Mouse (Mus musculus) hindbrain, embryonic 13.5 days (tissue): Measurements from ENCODE around the gene Snx1. TPM values are rescaled to one million over a fixed set of nuclear protein-coding genes. Genes with fewer than 3 reads are reported as not detected.

Source experiments
- ATAC-seq: fragments of 200-750 bp; cut with Nextera tagmentation; 2 replicates; pipeline ENCODE4 v1.8.0; 2017; ENCODE audit warnings: moderate TSS enrichment; ENCODE audit not compliant: low FRiP score
- H3K27ac ChIP-seq: fragments of 300-500 bp; sonication (generic); 2 replicates; pipeline ENCODE4 v1.5.1; 2015; ENCODE audit warnings: inconsistent platforms, mild to moderate bottlenecking, moderate library complexity
- H3K27me3 ChIP-seq: fragments of 300-500 bp; sonication (generic); 2 replicates; pipeline ENCODE4 v1.6.1; 2015; ENCODE audit warnings: mild to moderate bottlenecking, inconsistent platforms
- H3K36me3 ChIP-seq: fragments of 300-500 bp; sonication (generic); 2 replicates; pipeline ENCODE4 v1.6.1; 2015; ENCODE audit warnings: mild to moderate bottlenecking, inconsistent platforms
- H3K4me1 ChIP-seq: fragments of 300-500 bp; sonication (generic); replicated peaks from 2 replicates; pipeline ENCODE4 v1.6.1; 2015; ENCODE audit warnings: inconsistent platforms
- H3K4me2 ChIP-seq: fragments of 300-500 bp; sonication (generic); 2 replicates; pipeline ENCODE4 v1.6.1; 2015; ENCODE audit warnings: inconsistent platforms, mild to moderate bottlenecking, moderate library complexity
- H3K4me3 ChIP-seq: fragments of 300-500 bp; sonication (generic); 2 replicates; pipeline ENCODE4 v1.5.1; 2015; ENCODE audit warnings: mild to moderate bottlenecking, inconsistent platforms
- H3K9ac ChIP-seq: fragments of 300-500 bp; sonication (generic); 2 replicates; pipeline ENCODE4 v1.6.1; 2015; ENCODE audit warnings: mild to moderate bottlenecking, inconsistent platforms
- H3K9me3 ChIP-seq: fragments of 300-500 bp; sonication (generic); 2 replicates; pipeline ENCODE4 v1.6.1; 2016; ENCODE audit warnings: inconsistent platforms
- WGBS: fragments of 180-500 bp; shearing (Covaris S2); methylation state at CpG from one replicate; pipeline ENCODE4 v1.1.7; 2015; 5-methylcytosine and 5-hydroxymethylcytosine counted together
- polyA plus RNA-seq: library from polyadenylated mRNA; unstranded; fragments of >200 nt; fragmentation: Nextera tagmentation; extraction: Ambion mirVana; gene quantifications from 2 replicates; pipeline ENCODE4 v1.2.1, GENCODE M21; 2015

The Snx1 gene
- polyA plus RNA-seq, 1 experiment from 2014 or later: 93.1 TPM

DNA sequence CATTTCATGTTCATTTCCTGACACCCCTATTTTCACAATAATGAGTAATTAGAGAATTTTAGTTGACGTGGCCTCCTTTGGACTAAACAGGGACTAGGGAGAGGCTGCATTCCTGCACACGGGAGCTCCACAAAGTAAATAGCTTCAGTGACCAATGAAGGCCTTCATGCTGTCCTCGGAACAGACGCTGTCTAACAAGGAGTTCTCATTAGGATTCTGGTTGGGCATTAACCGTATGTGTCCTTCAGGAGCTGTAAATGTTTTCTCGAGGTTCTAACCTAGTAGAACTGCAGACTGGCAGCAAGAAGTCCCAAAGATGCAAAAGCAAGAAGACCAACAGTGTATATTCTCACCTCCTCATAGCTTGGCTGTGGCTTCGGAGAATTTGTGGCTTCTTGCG is 21.2 kb downstream of the Snx1 start:
- no peak overlapping the region for H3K9ac ChIP-seq
- H3K4me3 ChIP-seq: no peak overlapping the region
- H3K9me3 ChIP-seq: no peaks in the 10 kb centered on the region
- H3K4me2 ChIP-seq: no peak overlapping the region
- 91% methylated on average over 8 of the region's 8 CpGs for WGBS
- peaks cover 80% of the 10 kb centered on the region for H3K36me3 ChIP-seq
- H3K27ac ChIP-seq: no peak overlapping the region
- H3K27me3 ChIP-seq: no peaks in the 10 kb centered on the region
- no peaks in the 10 kb centered on the region for H3K4me1 ChIP-seq
- no peak for ATAC-seq

DNA sequence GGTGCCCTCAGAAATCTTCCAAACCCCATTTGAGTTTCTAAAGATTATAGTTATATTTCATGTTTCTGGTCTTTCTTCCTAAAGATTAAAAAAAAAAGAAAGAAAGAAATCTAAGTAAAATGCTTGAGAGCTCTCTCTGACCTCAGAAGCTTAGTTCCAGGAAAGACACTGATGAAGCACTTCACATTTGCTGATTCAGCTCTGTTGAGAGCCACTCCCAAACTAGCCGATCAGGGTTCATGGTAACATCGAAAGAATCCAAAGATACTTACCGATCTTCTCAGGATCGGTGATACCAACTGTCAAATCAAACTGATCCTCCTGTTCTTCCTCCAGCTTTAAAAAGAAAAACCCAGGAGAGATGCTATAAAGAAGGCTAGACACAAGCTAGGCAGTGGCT is 21.8 kb downstream of the Snx1 start:
- no peak overlapping the region for H3K27ac ChIP-seq
- no peak for ATAC-seq
- no peaks in the 10 kb centered on the region for H3K9me3 ChIP-seq
- H3K4me2 ChIP-seq: no peak overlapping the region
- 98% methylated on average over 4 of the region's 4 CpGs for WGBS
- no peak overlapping the region for H3K4me3 ChIP-seq
- no peak overlapping the region for H3K9ac ChIP-seq
- no peaks in the 10 kb centered on the region for H3K4me1 ChIP-seq
- H3K27me3 ChIP-seq: no peaks in the 10 kb centered on the region
- H3K36me3 ChIP-seq: peaks cover 84% of the 10 kb centered on the region

DNA sequence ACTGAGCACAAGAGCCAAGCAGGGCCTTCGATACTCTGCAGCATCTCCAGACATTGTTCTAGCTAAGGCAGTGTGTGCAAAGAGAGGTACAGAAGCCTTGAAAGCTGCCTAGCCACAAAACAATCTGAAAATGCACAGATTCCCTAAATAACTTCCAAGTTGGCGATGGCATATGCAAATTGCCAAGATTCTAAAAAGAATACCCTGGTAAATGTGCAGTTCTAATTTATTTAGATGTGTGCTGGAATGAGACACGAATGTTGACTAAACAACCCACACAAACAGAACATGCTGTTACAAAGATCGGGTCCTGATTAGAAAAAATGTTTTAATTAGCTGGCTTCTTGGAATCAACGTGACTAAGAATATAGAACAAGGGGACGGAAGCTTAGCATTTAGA is 23.7 kb downstream of the Snx1 start:
- H3K27me3 ChIP-seq: no peaks in the 10 kb centered on the region
- no peaks in the 10 kb centered on the region for H3K9me3 ChIP-seq
- H3K36me3 ChIP-seq: peaks cover 82% of the 10 kb centered on the region
- ATAC-seq: no peak
- H3K4me3 ChIP-seq: no peak overlapping the region
- H3K27ac ChIP-seq: no peak overlapping the region
- H3K9ac ChIP-seq: no peak overlapping the region
- 94% methylated on average over 6 of the region's 6 CpGs for WGBS
- H3K4me2 ChIP-seq: no peak overlapping the region
- H3K4me1 ChIP-seq: no peaks in the 10 kb centered on the region

DNA sequence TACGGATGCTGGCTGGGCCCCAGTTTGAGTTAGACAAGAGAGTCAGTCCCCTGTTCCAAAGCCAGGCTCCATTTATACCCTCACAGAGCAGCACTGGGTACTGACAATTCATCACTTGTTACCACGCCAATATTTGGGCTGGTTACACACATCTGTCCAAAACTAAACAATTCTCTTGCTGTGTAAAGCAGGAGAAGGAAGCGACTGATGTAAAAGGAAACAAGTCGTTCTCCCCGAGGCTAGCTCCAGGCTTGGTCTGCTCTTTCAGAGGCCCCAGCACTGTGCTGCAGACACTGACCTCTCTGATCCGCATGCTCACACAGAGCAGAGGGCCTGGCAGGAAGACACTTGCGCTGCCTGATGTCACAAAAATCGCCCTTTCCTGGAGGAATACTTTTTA is 24.8 kb downstream of the Snx1 start:
- H3K27ac ChIP-seq: no peak overlapping the region
- peaks cover 83% of the 10 kb centered on the region for H3K36me3 ChIP-seq
- no peak overlapping the region for H3K4me2 ChIP-seq
- no peaks in the 10 kb centered on the region for H3K9me3 ChIP-seq
- H3K27me3 ChIP-seq: no peaks in the 10 kb centered on the region
- H3K4me1 ChIP-seq: no peaks in the 10 kb centered on the region
- no peak overlapping the region for H3K4me3 ChIP-seq
- ATAC-seq: no peak
- H3K9ac ChIP-seq: no peak overlapping the region
- 86% methylated on average over 8 of the region's 8 CpGs for WGBS

- Histone ChIP-seq H3K4me2 (no peak overlapping the region), H3K4me3 (no peak overlapping the region), H3K4me1 (no peaks in the 10 kb centered on the region), H3K9ac (no peak overlapping the region), H3K27ac (0 out of 2 replicates have a peak overlapping the region, but pooled peaks have one; percentile 13), H3K36me3 (peaks cover 98% of the 10 kb centered on the region), H3K9me3 (no peaks in the 10 kb centered on the region), H3K27me3 (no peaks in the 10 kb centered on the region)
- 86% methylated on average over 2 of the region's 2 CpGs for WGBS
- ATAC-seq: no peak
Measured at GRCm38 (mm10) chr9:66092664-66093063, 33.7 kb downstream of the Snx1 start.

GRCm38 (mm10) chr9:66091327-66092231 is 34.8 kb downstream of the Snx1 start:
- Histone ChIP-seq H3K4me2 (no peak overlapping the region), H3K9ac (no peak overlapping the region), H3K4me3 (no peak overlapping the region), H3K4me1 (no peaks in the 10 kb centered on the region), H3K9me3 (no peaks in the 10 kb centered on the region), H3K27ac (0 out of 2 replicates have a peak overlapping the region, but pooled peaks have one; percentile 13), H3K36me3 (peaks cover 98% of the 10 kb centered on the region), H3K27me3 (no peaks in the 10 kb centered on the region)
- no peak for ATAC-seq
- WGBS: 85% methylated on average over 6 of the region's 6 CpGs

DNA sequence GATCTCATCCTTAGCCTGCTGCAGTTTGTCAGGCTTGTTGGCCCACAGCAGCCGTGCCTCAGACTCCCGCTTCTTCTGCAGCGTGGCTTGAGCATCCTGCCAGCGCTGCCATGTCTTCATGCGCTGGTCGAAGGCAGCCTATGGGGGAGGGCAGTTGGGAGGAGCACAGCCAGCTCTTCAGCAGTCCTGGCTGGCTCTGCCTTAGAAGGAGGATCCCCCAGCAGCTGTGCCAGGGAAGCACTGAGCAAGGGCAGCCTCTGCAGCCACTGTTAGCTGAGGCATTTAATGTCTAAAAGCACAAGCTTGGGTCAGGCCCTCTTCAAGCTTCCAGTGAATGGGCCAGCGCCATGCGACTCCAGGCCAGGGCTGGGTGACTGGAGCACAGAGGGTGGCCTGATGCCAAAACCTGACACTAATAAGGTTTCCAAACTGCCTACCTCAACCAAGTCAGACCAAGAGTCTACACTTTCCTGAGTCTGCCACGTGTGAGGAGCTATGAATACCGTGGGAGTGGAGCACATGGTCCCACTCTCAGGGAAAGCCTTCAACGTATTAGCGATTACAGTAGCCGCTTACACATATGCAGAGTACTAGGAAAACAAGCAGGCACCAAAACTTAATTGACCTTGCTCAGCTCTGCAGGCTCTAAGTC is 35.7 kb downstream of the Snx1 start:
- ATAC-seq: no peak
- H3K4me2 ChIP-seq: no peak overlapping the region
- no peak overlapping the region for H3K4me3 ChIP-seq
- 89% methylated on average over 13 of the region's 13 CpGs for WGBS
- peaks cover 96% of the 10 kb centered on the region for H3K36me3 ChIP-seq
- no peaks in the 10 kb centered on the region for H3K4me1 ChIP-seq
- no peaks in the 10 kb centered on the region for H3K9me3 ChIP-seq
- H3K27ac ChIP-seq: no peak overlapping the region
- H3K27me3 ChIP-seq: no peaks in the 10 kb centered on the region
- H3K9ac ChIP-seq: no peak overlapping the region

DNA sequence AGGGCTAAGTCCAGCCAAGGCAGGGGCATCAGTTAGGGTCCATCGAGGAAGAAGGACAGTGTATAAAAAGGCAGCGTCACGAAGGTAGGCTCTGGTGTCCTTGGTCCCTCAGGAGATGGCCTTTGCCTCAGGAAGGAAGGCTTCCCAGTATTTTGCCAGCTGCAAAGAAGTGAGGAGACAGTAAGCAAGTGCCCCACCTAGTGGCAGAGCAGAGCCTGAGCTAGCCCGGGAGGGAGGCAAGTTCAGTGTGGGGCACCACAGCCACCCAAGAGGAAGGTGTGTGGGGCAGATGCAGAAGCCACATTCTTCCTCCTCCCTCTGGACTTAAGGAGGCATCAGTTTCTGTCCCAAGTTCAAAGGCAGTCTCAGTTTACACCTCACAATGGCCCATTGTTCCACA is 38.0 kb downstream of the Snx1 start:
- Histone ChIP-seq H3K36me3 (peaks cover 73% of the 10 kb centered on the region), H3K27me3 (no peaks in the 10 kb centered on the region), H3K27ac (no peak overlapping the region), H3K9ac (no peak overlapping the region), H3K4me3 (no peak overlapping the region), H3K4me1 (no peaks in the 10 kb centered on the region), H3K4me2 (no peak overlapping the region), H3K9me3 (no peaks in the 10 kb centered on the region)
- 48% methylated on average over 4 of the region's 4 CpGs for WGBS
- ATAC-seq: no peak

DNA sequence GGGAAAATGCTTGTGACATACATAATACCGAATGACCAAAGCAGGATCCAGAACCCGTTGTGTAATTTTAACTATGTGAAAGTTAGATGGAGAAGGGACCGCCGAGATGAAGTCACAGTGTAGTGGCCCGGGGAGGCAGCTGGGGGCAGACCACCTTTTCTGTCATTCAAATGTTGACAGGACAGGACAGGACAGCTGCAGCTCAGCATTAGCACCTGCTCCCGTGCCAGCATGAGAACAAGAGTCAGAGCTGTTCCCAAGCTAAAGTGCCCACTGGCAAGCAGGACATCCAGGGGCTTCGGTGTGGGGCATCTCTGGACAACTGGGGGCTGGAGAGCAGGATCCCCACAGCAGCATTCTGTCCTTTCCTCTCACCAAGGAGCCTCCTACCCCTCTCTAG is 39.3 kb downstream of the Snx1 start:
- Histone ChIP-seq H3K27me3 (no peaks in the 10 kb centered on the region), H3K36me3 (peaks cover 60% of the 10 kb centered on the region), H3K4me2 (no peak overlapping the region), H3K4me1 (no peaks in the 10 kb centered on the region), H3K4me3 (no peak overlapping the region), H3K27ac (no peak overlapping the region), H3K9me3 (no peaks in the 10 kb centered on the region), H3K9ac (no peak overlapping the region)
- ATAC-seq: no peak
- 96% methylated on average over 7 of the region's 7 CpGs for WGBS

DNA sequence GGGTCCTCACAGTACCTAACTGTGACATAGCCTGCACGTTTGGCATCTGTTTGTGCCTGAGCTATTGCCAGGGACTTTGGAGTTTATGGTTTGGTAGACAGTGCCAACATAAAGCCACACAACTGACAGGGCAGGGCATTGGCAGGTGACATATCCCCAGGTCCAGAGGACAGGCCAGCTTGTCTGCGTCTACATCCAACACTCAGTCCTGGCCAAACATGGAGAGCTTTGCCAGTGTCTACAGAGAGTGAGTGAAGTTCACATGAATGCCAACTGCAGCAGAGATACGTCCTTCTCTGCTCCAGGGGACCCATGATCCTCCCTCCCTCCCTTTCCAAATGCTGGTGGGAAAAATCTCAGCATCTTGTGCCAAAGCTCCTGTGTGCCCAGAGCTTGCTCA is 42.2 kb downstream of the Snx1 start:
- WGBS: 87% methylated on average over 3 of the region's 3 CpGs
- no peak overlapping the region for H3K9ac ChIP-seq

GRCm38 (mm10) chr9:66081999-66082398 is 44.4 kb downstream of the Snx1 start:
- H3K4me2 ChIP-seq: no peak overlapping the region
- 85% methylated on average over 4 of the region's 4 CpGs for WGBS
- H3K36me3 ChIP-seq: peaks cover 11% of the 10 kb centered on the region
- 0 out of 2 replicates have a peak, but pooled peaks cover 3% of the 10 kb centered on the region for H3K27me3 ChIP-seq
- ATAC-seq: no peak
- no peak overlapping the region for H3K27ac ChIP-seq
- no peaks in the 10 kb centered on the region for H3K9me3 ChIP-seq
- H3K9ac ChIP-seq: no peak overlapping the region
- H3K4me3 ChIP-seq: no peak overlapping the region
- peaks cover 7% of the 10 kb centered on the region for H3K4me1 ChIP-seq

More for the DNA sequence above, 42.2 kb downstream of the Snx1 start:
- H3K36me3 ChIP-seq: peaks cover 32% of the 10 kb centered on the region
- H3K4me3 ChIP-seq: no peak overlapping the region
- H3K4me2 ChIP-seq: no peak overlapping the region
- no peaks in the 10 kb centered on the region for H3K9me3 ChIP-seq
- no peak overlapping the region for H3K27ac ChIP-seq
- no peaks in the 10 kb centered on the region for H3K4me1 ChIP-seq
- H3K27me3 ChIP-seq: no peaks in the 10 kb centered on the region
- ATAC-seq: no peak

- WGBS: 77% methylated on average over 3 of the region's 3 CpGs
- Histone ChIP-seq H3K27me3 (0 out of 2 replicates have a peak, but pooled peaks cover 3% of the 10 kb centered on the region), H3K36me3 (0 out of 2 replicates have a peak, but pooled peaks cover under 1% of the 10 kb centered on the region), H3K9me3 (no peaks in the 10 kb centered on the region), H3K4me1 (peaks cover 7% of the 10 kb centered on the region), H3K27ac (no peak overlapping the region), H3K9ac (no peak overlapping the region), H3K4me3 (no peak overlapping the region), H3K4me2 (no peak overlapping the region)
- no peak for ATAC-seq
Measured at GRCm38 (mm10) chr9:66080804-66081459, 45.5 kb downstream of the Snx1 start.
